Mouse (Mus musculus): Measurements from ENCODE around the gene Srpr. TPM values are rescaled to one million over a fixed set of nuclear protein-coding genes. Genes with fewer than 3 reads are reported as not detected.

The Srpr gene
- total RNA-seq (2017) = 44.4 to 75.2 TPM (median 54.0 TPM) in 3 replicates

- ATAC-seq (replicated peaks; ENCODE audit: insufficient number of reproducible peaks, low FRiP score, low TSS enrichment, poor library complexity, severe bottlenecking) = peak; percentile 92
Measured at GRCm38 (mm10) chr9:35199772-35200471, at the start of gene Srpr, which contains the start of gene Tirap. Srpr (plus strand) TSS chr9:35200175. Tirap (minus strand) TSS chr9:35200291.

GRCm38 (mm10) chr9:35152923-35153322 lies 47.1 kb upstream of the Srpr start:
- no peak for ATAC-seq (replicated peaks; ENCODE audit: insufficient number of reproducible peaks, low FRiP score, low TSS enrichment, poor library complexity, severe bottlenecking)

GRCm38 (mm10) chr9:35156002-35156710 lies 43.8 kb upstream of the Srpr start:
- ATAC-seq (replicated peaks; ENCODE audit: insufficient number of reproducible peaks, low FRiP score, low TSS enrichment, poor library complexity, severe bottlenecking) = no peak

GRCm38 (mm10) chr9:35156862-35157261 lies 43.1 kb upstream of the Srpr start:
- no peak for ATAC-seq (replicated peaks; ENCODE audit: insufficient number of reproducible peaks, low FRiP score, low TSS enrichment, poor library complexity, severe bottlenecking)

- no peak for ATAC-seq (replicated peaks; ENCODE audit: insufficient number of reproducible peaks, low FRiP score, low TSS enrichment, poor library complexity, severe bottlenecking)
Measured at GRCm38 (mm10) chr9:35158477-35158876, 41.5 kb upstream of the Srpr start.

GRCm38 (mm10) chr9:35160662-35161061 lies 39.3 kb upstream of the Srpr start:
- no peak for ATAC-seq (replicated peaks; ENCODE audit: insufficient number of reproducible peaks, low FRiP score, low TSS enrichment, poor library complexity, severe bottlenecking)

- ATAC-seq (replicated peaks; ENCODE audit: insufficient number of reproducible peaks, low FRiP score, low TSS enrichment, poor library complexity, severe bottlenecking) = no peak
Measured at GRCm38 (mm10) chr9:35161721-35162120, 38.3 kb upstream of the Srpr start.

- no peak for ATAC-seq (replicated peaks; ENCODE audit: insufficient number of reproducible peaks, low FRiP score, low TSS enrichment, poor library complexity, severe bottlenecking)
Measured at GRCm38 (mm10) chr9:35163011-35163690, 36.8 kb upstream of the Srpr start.

- ATAC-seq (replicated peaks; ENCODE audit: insufficient number of reproducible peaks, low FRiP score, low TSS enrichment, poor library complexity, severe bottlenecking) = no peak
Measured at GRCm38 (mm10) chr9:35164142-35164874, 35.7 kb upstream of the Srpr start.

GRCm38 (mm10) chr9:35166144-35166797 lies 33.7 kb upstream of the Srpr start:
- ATAC-seq (replicated peaks; ENCODE audit: insufficient number of reproducible peaks, low FRiP score, low TSS enrichment, poor library complexity, severe bottlenecking) = no peak

GRCm38 (mm10) chr9:35166798-35167635 lies 33.0 kb upstream of the Srpr start:
- ATAC-seq (replicated peaks; ENCODE audit: insufficient number of reproducible peaks, low FRiP score, low TSS enrichment, poor library complexity, severe bottlenecking) = no peak

- no peak for ATAC-seq (replicated peaks; ENCODE audit: insufficient number of reproducible peaks, low FRiP score, low TSS enrichment, poor library complexity, severe bottlenecking)
Measured at GRCm38 (mm10) chr9:35170071-35170470, 29.9 kb upstream of the Srpr start.

- no peak for ATAC-seq (replicated peaks; ENCODE audit: insufficient number of reproducible peaks, low FRiP score, low TSS enrichment, poor library complexity, severe bottlenecking)
Measured at GRCm38 (mm10) chr9:35173331-35173730, 26.6 kb upstream of the Srpr start.

- ATAC-seq (replicated peaks; ENCODE audit: insufficient number of reproducible peaks, low FRiP score, low TSS enrichment, poor library complexity, severe bottlenecking) = peak; percentile 99
Measured at GRCm38 (mm10) chr9:35175251-35176123, 24.5 kb upstream of the Srpr start, which contains the start of gene Dcps. Dcps (minus strand) TSS chr9:35176061.

- ATAC-seq (replicated peaks; ENCODE audit: insufficient number of reproducible peaks, low FRiP score, low TSS enrichment, poor library complexity, severe bottlenecking) = no peak
Measured at GRCm38 (mm10) chr9:35176124-35176659, 23.8 kb upstream of the Srpr start.

GRCm38 (mm10) chr9:35182832-35183231 lies 17.1 kb upstream of the Srpr start:
- ATAC-seq (replicated peaks; ENCODE audit: insufficient number of reproducible peaks, low FRiP score, low TSS enrichment, poor library complexity, severe bottlenecking) = no peak

All from monocyte, adult 5-6 weeks (primary cell).